Mouse (Mus musculus): ENCODE measurements around the gene Pgpep1.
A peak's percentile ranks its signal among the peaks of the same experiment; 100 is the strongest.

Gene Pgpep1

DNA sequence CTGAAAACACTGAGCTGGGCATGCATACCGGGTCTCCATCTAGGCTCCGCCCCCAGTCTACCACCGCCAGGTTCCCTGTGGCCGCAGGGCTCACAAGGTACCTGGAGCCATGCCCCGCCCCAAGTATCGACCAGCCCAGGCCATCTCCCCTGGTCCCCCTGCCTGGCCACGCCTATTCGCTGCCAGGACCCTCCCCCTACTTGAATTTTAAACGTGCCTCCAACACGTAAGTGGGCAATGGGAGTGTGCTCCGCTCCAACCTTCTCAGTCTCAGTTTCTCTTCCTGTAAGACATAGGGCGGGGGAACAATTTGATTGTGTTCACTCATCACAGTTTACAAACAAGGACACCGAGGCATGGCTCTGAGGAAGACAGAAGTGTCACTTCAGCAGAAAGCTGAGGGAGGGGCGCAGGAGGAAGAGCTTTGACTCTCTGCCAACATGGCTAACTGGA, at the start of gene Pgpep1:
Gene Pgpep1 (minus strand): TSS at position 116 of the 453 bp plus-strand sequence.
- DNase-seq, result peak; percentile 68

- no peak for DNase-seq
Observed at GRCm38 (mm10) chr8:70709794-70710193, 49.6 kb upstream of the Pgpep1 start.

GRCm38 (mm10) chr8:70708281-70708680, 48.1 kb upstream of the Pgpep1 start:
- DNase-seq, result no peak

GRCm38 (mm10) chr8:70703287-70703686, 43.1 kb upstream of the Pgpep1 start, which contains the start of gene Iqcn:
Gene Iqcn (plus strand): TSS chr8:70703457.
- DNase-seq, result no peak

DNA sequence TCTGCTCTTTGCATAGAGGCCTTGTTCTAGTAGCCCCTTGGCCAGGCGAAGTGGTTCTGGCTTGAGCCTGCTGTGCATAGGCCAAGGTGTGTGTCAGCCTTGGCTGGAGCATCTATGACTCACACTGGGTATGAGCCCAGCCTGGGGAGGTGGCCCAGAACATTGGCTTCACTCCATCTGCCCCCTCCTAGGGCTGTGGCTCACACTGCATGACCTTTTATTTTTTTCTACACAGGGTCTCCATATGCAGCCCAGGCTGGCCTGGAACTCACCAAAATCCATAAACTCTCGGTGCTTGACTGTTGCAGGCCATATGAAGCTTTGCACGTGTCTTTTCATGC, 42.6 kb upstream of the Pgpep1 start:
- DNase-seq, result no peak

- DNase-seq, result no peak
Observed at GRCm38 (mm10) chr8:70701982-70702841, 42.0 kb upstream of the Pgpep1 start.

DNA sequence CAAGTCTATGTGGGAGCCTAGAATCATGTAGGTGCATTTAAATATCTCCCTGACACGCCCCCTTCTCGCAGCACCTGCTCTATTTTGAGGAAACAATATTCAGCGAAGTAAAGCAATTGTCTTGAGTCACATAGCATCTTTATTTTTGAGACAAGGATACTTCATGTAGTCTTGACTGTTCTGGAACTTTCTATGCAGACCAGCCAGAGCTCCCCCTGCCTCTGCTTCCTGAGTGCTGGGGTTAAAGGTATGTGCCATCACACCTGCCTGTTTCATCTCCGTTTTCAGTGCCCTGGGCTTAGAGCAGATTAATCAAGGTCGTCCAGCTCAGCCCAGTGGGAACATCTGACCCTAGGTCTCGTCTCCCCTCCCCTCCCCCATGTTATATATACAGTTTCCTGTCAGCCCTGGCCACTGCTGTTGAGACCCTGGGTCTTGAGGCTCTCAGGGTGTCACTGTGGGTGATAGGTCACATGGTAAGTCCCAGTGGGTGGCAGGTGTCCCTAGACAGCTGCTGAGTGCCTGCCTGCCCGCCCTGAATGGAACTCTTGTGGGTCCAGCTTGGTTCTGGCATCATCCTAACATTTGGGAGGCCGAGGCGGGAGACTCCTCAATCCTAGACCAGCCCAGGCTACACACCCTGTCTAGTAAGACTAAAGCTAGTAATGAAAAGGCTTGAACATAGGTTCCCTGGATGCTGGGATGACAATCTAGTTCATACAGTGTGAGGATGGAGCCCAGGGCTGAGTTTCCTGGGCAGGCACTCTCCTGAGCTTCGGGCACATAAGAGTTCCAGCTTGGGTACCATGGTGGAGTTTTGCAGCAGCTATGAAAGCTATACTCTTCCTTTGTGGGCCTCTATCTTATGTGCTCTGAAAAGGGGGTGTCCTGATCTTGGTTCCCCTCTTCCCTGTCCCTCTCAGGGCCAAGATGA, 41.1 kb upstream of the Pgpep1 start:
- DNase-seq, result no peak

- peak; percentile 96 for DNase-seq
Observed at GRCm38 (mm10) chr8:70700555-70700922, 40.4 kb upstream of the Pgpep1 start.

DNA sequence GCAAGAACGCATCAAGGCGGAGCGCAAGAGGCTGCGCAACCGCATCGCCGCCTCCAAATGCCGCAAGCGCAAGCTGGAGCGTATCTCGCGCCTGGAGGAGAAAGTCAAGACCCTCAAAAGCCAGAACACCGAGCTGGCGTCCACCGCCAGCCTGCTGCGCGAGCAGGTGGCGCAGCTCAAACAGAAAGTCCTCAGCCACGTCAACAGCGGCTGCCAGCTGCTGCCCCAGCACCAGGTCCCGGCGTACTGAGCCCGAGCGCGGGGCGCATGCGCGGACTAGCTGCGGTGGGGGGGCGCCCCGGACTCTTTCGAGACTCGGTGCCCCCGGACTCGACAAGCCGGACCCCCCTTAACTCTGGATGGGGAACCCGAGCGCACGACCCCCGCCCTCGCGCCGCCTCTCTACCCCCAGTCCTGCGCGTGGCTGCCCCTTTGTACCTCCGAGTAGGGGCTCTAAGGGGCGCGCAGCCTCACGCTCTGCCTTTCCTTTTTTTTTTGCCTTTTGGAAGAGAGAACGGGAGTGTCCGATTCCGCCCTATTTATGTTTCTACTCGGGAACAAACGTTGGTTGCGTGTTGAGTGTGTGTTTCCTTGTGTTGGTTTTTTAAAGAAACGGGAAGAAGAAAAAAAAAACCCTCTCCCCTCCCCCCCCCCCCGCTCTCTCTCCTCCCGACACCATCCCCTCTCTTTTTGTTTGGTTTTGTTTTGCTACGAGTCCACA, 39.8 kb upstream of the Pgpep1 start:
- peak; percentile 90 for DNase-seq

DNA sequence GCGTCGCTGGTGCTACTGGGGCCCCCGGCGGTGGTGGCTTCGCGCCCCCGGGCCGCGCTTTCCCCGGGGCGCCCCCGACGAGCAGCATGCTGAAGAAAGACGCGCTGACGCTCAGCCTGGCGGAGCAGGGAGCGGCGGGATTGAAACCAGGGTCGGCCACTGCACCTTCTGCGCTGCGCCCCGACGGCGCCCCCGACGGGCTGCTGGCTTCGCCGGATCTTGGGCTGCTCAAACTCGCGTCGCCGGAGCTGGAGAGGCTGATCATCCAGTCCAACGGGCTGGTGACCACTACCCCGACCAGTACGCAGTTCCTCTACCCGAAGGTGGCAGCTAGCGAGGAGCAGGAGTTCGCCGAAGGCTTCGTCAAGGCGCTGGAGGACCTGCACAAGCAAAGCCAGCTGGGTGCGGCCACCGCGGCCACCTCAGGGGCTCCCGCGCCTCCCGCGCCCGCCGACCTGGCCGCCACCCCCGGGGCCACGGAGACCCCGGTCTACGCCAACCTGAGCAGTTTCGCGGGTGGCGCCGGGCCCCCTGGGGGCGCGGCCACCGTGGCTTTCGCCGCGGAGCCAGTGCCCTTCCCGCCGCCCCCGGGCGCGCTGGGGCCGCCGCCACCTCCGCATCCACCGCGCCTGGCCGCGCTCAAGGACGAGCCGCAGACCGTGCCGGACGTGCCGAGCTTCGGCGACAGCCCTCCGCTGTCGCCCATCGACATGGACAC, 39.1 kb upstream of the Pgpep1 start:
- DNase-seq, result peak; percentile 52

DNA sequence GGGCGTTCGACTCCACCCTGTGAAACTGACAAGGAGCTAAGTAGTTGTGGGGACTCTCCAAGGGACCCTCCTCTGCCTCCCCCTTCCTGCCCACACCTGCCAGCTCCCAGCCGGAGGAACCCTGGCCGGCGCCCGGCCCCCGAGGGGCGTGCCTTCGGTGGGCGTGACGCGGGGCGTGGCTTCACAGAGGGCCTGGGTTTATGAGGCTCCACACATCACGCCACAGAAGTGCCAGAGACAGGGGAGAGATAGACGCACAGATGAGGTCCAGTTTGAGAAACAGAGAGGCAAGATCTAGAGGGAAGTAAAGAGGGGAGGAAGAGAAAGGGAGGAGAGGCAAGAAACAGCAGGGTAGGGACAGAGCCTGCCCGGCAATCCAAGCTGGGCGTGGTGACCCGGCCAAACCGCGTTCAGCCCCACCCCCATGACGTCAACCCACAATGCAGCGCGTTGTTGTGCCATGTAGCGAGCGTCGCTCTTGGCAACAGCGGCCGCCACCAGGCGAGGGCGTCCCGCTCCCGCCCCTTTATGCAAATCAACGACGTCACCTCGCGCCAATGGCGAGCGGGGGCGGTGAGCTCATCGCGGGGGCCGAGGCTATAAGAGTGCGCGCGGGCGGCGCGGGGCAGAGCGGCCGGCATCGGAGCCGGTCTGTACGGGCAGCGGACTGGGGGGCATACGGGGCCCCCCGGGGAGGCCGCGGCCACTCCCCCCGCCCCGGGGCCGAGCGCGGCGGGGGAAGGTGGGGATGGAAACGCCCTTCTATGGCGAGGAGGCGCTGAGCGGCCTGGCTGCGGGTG, 38.3 kb upstream of the Pgpep1 start, which contains the start of gene Jund:
Gene Jund (plus strand): TSS at position 640 of the 800 bp plus-strand sequence.
- DNase-seq, result peak; percentile 99

GRCm38 (mm10) chr8:70697366-70698250, 37.4 kb upstream of the Pgpep1 start:
- DNase-seq, result no peak

DNA sequence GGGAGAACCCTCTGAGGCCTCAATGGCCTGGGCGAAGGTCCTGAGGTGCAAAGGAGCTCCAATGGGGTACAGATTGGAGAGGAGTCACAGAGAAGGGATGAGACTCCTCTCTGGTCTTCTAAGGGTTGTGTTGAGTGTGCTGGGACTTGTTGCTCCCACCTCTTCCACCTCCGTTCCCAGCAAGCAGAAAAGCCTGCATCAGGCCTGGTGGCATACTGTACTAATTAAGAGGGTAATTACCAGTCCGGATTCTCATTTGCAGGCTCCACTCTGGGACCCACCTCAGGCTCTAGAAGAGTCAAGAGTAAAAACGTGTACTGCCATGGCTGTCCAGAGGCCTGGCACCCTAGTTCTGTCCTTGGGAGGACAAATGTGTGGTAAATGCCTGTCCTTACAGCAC, 36.8 kb upstream of the Pgpep1 start:
- no peak for DNase-seq

DNA sequence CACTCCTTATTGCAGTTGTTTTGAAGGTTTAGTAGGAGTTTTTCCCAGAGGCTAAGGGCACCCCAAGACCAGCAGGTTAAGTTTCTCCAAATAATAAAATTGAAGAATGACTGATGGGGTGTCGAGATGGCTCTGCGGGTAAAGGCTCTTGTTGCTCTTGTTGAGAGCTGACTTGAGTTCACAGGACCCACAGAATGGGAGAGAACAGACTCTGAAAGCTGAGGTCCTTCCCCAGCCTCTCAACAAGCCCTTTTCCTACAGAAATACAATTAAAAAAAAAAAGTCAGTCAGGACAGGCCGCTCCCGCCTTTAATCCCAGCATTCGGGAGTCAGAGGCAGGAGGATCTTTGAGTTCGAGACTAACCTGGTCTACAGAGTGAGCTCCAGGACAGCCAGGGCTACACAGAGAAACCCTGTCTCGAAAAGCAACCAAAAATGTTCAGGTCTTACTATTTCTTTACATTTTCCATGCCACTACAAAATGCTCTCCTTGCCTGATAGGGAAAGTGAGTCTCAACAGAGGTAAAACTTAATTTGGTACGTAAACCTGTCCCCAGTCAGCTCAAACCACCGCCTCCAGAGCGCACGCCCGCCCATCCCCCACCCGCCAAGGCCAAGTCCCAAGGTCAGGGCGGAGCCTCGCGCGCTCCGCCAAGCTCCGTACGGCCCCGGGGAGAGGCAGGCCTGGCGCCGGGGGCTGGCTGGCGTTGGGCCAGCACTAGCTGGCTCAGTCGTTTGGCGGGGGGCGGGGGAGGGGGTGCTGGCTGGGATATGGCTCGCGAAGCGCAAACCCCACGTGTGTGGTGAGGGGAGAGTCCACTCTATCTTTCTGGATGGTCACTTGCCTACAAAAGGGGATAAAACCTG, 36.1 kb upstream of the Pgpep1 start:
- peak; percentile 89 for DNase-seq

DNA sequence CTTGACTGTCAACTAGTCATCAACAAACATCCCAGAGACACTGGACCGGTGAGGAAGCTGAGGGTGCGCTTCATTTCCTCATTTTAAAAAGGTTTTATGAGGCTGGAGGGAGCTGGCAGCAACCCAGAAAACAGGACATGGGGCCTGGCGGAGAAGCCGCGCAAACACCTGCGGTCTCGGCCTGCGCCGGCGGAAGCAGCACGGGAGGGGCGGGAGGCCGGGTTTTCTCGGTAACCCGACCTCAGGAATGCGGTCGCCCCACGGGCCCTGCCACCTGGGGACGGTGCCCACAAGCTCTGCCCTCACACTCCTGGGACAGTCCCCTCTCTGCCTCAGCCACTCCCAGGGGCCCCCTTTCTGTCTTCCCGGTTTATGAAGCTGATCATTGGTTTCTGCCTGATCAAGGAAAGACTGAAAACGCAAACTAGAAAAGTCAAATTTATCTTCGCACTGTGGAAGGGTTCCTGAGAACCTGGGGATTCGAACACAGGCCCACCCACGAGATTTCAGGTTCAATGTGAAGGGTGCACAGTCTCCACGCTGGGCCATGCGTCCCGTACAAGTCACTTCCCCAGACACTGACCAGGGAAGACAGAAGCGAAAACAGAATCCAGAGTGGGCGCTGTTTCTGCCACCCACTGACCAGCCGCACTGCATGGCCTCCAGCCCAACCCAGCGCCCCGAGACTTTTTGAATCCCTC, 35.3 kb upstream of the Pgpep1 start:
- peak; percentile 79 for DNase-seq

GRCm38 (mm10) chr8:70693636-70694035, 33.4 kb upstream of the Pgpep1 start:
- no peak for DNase-seq

GRCm38 (mm10) chr8:70691727-70692231, 31.6 kb upstream of the Pgpep1 start:
- peak; percentile 67 for DNase-seq

DNA sequence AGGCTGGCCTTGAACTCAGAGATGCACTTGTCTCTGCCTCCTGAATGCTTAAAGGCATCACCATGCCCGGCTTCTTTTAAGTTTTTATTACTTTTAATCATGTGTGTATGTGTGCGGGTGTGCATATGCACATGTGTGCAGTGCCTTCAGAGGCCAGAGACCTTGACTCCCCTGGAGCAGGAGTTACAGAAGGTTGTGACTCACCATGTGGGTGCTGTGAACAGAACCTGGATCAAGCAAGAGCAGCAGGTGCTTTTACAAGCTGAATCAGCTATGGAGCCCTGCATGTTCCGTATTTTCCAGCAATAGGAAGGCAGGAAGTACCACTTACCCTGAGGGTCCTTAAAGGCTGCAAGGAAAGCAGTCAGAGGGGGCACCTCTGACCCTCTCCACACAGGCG, 31.0 kb upstream of the Pgpep1 start:
- DNase-seq, result no peak
